Mouse (Mus musculus) T-cell, adult 2 months (primary cell): ENCODE measurements around the gene Rassf8.

ENCODE experiments used
- DNase-seq: peaks from one replicate; pipeline ENCODE4 v3.0.0; 2022; ENCODE audit warnings: low spot score

Rassf8 gene

DNA sequence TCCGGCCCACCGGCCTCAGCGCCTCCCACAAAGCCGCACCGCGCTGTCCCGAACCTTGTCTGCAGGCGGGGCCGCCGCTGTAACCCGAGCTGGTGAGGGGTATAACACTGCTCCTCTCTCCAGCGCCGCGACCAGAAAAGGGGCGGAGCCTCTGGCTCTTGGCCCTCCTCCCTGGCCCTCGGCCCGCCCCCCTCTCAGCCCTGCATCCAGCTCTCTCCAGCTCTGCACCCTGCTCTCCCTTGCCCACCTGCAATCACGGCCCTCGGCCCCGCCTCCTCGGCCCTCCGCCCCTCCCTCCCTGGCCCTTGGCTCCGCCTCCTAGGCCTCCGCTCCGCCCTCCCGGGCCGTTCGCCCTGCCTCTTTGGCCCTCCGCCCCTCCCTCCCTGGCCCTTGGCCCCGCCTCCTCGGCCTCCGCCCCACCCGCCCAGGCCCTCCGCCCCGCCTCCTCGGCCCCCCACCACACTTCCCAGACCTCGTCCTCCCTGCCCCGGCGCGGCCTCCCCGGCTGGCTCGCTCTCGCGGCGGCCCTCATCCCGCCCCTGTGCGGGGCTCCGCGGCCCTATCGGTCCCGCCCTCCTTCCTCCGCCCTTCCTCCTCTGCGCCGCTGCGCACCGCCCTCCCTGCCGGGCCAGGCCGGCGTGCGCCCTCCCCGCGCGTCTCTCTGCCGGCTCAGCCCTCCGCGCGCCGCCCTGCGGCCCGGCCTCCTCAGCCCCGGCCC, at the start of gene Rassf8:
Gene Rassf8 (plus strand): TSS at position 617 of the 718 bp plus-strand sequence.
- peak; percentile 78 for DNase-seq

DNA sequence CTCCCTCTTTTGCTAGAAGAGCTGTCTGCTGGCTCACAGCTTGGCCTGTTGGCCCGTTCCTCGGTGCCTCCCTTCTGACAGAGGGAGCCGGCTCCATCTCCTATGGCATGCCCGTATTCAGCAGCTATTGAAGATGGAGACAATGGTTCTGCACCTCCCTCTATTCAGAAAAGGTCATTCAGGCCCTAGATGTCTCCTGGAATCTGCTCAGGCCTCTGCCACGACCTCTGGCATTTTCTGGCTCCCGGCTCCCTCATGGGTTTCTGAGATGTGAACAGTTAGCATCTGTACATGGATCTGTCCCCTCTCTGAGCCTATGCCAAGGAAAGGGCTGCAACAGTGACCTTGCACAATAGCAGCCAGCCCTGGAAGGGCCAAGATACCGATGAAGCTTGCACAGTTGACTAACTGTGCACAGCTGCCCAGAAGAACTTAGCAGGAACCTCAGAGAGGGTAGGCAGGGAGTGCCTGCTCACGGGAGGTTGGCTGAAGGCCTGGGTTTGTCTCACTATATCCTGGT, 45.5 kb upstream of the Rassf8 start:
- no peak for DNase-seq

DNA sequence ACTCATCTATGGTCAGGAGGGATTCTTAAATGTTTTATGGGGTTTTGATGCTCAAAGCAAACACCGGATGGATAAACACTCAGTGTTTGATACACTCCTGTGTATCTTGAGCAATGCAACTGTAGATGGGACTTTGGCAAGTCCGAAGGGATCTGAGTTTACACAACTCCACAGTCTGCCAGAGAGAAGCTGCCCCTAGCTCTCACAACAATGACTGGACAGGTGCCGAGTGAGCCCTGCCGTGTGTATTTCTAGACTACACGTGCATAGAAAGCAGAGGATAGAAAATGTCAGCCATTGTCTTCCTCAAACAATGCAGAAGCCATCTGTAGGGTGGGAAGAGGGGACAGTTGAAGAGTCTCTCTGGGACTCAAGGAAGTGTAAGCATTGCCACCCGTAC, 42.9 kb upstream of the Rassf8 start:
- DNase-seq = no peak

DNA sequence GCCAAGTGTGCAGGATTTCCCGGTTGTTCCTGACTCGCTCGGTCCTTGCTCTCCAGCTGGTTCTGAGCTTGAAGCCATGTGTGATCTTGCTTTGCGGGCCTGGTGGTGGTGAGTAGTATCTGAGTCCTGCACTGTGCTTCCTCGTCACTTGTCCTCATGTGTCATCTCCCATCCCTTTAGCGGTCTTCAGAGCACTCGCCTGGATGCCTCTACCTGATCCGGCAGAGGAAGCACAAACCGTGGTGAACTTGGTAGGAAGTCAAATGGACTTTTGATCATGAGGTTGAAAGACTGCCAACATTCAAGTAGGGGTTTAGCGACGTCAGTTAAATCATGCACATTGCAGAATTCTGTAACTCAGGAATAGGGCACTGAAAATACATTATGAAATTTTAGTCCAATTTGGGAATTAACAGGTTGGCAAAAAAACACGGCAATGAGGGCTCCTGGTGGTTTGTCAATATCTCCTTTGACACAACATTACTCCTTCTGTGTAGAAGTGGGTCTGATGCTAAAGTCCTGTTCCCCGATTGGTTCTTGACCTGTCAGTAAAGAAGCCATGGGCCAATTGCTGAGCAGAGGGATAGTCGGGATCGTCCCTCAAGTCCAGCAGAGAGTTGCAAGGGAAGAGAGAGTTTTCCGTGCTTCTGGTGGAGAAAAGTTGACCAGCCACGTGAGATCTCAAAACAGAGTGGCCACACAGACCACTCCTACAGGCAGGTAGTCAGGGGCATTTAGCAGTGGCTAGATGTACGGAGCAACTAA, 36.4 kb upstream of the Rassf8 start:
- DNase-seq = no peak

DNA sequence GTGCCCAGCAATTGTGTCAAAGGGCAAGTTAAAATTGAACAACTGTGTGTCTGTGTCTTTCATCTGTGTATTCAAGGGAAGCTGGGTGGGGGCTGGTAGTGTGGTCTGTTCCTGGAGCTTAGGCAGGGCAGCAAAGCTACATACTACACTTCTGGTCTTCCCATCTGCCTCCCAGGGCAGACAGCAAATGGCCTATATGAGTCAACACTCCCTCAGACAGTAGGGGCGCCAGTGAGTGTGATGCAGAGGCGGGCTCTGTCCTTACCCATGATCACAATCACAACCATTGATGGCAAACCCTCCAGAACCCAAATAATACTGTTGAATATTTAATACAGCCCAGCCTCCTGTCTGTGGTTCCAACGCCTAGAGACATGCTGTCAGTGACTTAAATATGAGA, 35.8 kb upstream of the Rassf8 start:
- no peak for DNase-seq

DNA sequence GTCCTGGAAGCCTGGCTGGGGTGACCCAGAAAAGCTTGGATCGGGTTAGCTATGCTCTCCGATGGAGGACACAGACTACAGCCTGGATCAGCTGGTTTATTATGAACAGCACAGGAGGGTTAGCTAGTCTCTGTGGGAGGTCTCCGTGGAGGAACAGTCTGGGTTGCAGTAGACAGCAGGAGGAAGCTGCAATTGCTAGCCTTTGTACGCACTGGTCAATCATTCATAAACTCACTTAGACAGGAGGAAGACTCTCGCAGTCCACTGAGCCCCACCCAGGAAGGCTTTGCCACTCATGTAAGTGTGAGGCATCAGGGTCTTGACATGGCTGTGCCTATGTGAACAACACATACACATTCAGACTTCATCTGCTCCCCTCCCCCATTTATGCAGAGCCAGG, 35.2 kb upstream of the Rassf8 start:
- DNase-seq = no peak

DNA sequence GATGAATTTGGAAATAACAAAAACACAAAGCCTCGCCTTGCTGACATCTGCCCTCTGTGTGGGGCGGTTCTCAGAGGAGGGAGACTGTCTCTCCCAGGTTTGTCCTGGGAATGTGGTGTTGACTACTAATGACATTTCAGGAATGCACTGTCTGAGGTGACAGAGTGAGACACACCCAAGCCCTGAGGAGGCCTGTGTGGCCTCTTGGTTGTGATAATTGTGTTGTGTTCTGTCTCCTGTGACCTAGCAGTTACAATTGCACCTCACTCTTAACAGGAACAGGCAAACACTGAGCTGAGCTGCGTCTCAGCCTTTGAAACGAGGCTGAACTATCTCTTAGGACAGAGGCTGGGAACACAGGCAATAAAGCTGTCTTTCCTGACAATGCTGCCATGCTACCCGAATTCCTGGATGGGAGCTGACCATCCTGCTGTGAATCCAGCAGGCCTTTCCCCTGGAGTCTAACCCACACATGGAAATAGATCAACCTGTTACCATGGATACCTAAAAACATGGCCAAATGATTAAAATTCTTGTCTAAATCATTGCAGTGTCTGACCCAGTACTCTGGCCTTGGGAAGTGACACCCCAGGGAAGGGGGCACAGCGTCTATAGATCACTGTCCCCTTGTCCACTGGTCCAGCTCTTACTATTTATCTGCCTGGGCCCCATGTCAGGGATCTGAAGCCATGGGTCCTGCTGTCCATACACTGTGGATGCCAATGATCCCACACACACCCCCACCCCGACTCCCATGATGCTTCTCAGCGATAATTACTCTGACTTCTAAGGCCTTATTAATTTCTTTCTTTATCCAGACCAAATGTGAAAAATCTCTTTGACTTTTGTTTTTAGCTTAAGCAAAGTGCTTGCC, 33.1 kb upstream of the Rassf8 start:
- DNase-seq = no peak

DNA sequence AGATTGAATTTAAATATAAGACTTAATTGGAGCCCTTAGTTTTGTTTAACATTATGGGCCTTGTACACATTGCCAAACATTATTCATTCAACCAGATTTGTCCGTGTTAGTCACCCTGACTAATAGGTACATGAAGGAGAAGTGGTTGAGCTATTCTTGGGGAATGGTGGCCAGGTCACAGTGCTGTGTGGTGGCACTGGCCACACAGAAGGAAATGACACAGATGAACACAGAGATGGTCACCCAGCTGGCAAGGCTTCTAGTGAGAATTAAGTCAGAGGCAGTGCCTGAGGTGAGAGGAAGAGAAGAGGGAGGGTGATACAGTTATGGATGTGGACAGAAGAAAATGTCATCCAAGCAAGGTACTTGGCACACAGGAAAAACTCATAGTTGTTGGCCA, 32.4 kb upstream of the Rassf8 start:
- no peak for DNase-seq

DNA sequence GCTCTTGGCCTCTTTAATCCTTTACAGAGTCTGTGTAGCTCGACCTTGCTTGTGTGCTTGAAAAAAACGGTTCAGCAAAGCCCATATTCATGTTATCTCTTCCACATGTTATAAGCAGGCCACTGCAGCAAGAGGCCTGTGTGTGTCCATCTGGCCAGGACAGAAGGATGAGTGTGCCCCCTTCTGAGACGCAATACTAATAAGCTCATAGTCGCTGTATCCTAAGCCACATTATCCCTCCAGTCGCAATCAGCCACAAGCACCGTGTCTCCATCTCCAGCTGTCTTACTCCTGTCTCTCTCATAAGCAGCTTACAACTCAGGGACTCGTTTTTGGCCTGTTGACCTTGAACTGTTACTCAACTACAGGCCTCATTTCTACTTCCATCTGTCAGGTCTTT, 24.0 kb upstream of the Rassf8 start:
- DNase-seq = no peak

DNA sequence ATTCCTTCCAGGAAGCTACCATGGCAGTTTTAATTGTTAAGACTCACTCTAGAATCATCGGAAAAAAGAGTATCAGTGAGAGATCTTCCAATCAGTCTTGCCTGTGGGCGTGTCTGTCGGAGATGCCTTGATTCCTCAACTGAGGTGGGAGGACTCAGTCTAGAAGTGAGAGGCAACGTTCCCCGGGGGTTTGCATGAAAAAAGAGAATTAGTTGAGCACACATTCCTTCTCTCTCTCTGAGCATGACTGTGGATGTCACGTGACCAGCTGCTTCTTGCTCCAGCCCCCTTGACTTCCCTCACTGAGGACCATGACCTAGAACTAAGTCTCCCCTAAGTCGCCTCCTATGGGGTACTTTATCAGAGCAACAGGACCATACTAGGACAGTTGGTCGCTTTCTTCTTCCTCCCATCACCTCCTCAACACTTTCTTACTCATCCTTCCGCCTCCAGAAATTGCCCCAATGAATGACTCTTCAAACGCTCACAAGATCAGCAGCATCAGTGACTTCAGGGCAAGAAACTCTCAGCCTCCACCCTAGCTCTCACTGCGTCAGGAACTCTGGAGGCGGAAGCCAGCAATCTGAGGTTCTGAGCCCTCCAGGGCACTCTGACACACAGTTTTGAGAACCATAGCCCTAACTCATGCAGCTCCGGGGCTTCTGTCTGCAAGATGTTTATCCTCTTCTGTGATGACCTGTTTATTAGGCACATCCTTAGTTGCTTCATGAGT, 23.3 kb upstream of the Rassf8 start:
- no peak for DNase-seq

DNA sequence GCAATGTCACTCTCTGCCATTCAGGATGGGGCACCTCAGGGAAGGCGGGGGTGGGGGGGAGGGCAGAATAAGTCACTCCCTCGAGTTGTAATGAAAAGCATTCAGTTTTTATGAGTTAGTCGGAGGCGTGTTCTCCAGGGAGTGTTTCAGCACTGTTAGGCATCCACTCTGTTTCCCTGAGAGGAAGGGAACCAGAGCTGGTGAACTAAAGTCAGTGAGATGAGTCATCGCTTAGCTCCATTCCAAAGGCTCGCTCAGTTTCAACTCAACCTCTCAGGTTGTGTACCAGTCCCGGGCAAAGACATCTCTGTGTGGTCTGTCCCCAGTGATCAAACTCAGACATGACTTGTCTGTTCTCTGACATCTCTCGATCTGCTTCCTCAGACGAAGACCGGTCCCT, 20.7 kb upstream of the Rassf8 start:
- DNase-seq = no peak

DNA sequence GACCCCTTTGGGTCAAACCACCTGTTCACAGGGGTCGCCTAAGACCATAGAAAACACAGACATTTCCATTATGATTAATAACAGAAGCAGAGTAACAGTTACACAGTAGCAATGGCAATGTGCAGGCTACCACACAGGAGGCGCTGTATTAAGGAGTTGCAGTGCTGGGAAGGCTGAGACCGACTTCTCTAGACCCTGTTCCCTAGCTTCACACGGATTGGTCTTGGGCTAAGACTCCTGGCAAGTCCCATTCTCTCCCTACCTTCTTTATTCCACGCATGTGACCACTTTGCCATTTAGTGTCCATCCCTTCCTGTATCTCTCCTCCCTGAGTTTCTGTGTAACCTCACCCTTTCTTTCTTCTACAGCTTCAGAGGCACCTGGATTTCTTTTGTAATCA, 19.6 kb upstream of the Rassf8 start:
- no peak for DNase-seq

DNA sequence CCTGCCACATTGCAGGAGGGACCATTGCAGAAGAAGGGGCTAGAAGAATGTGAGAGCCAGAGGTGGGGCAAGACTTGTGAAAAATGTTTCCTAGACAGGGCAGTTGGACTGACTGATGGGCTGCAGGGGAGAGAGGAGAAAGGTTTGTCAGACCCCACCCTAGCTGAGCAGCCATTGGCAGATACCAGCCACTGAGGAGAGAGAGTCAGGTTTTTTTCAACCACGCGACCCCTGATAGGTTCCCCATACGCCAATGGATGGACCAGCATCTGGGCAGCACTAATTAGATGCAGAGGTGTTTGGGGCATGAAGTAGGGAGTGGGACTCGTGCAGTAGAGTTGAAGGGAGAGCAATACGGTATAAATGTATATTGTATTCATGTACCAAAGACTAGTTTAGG, 13.7 kb upstream of the Rassf8 start:
- DNase-seq = no peak

DNA sequence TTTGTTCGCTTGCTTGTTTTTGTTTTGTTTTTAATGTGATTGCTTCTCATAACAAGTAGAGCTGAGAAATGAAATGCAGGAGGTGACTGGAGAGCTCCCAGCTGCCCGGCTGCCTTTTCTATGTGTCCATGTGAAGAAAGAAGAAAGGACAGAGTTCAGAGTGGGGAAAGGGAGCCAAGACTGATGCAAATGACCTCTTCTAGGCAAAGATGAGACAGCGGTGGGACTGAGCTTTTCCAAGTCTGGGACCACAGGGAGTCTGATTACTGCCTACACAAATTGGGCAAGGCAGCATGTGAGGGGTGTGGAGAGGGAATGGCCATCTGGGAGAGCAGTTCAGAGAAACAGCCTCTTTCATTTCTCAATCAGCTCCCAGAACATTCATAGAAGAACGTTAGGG, 13.3 kb upstream of the Rassf8 start:
- no peak for DNase-seq

DNA sequence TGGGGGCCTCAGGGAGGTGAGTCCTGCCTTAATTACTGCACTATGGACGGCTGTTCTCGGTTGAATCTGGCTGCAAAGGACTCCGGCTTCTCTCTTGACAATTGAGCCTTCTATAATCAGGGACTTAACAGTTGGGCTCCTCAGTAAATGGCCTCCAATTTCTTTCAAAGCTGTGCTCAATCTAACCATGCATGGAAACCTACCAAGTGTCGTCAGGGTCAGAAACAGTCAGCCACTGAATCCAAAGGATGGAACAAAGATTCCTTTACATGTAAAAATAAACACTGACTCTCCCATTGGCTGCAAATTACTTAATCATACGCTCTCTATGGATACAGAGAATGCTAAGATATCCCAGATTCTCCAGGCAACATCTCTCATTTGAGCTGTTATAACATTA, 12.6 kb upstream of the Rassf8 start:
- DNase-seq = no peak

DNA sequence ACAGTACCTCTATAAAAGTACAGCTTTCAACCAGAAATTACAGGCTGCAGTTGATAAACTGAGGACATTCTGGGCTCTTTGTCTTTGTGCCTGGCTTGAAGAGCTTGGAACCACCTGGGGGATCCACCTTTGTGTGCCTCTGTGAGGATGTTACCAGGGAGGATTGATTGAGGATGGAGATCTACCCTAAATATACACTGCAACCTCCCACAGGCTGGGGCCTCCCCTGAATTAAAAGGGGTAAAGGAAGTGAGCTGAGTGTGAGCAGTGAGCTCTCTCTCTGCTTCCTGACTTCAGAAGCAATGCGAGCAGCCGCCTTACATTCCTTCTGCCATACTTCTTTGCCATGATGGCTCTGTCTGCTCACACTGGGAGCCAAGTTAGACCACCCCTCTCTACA, 10.4 kb upstream of the Rassf8 start:
- DNase-seq = no peak

DNA sequence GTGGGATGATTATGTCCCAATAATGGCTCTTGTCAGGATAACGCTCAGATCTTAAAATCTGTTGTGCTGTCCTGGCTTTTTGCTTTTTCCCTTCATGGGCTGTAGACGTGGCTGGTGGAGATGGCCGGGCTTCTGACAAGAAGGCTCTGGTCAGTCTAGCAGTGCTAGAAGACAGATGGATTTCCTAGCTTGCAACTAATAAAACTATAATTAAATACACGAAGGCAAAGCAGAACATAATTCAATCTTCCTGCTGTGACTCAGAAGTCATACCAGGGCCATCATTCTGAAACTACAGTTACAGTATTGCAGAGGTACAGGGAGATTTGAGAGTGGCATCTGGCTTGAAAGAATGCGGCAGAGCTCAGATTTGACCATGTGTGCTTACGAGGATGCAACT, 7.3 kb upstream of the Rassf8 start:
- no peak for DNase-seq

DNA sequence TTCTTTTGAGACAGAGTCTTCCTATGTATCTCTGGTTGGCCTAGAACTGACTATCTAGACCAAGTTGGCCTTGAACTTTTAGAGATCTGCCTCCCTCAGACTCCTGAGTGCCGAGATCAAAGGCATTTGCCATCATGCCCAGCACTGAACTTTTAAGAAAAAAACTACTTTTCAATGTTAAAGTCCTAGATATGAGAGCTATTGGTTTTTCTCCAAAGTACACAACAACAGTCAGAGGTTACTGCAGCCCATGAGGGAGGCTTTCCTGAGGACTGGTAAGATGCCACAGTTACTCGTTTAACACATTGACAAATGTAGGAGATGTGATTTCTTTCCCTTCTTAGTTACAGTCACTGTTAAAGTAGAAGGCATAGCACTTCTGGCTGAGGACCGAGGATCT, 6.5 kb upstream of the Rassf8 start:
- DNase-seq = no peak

DNA sequence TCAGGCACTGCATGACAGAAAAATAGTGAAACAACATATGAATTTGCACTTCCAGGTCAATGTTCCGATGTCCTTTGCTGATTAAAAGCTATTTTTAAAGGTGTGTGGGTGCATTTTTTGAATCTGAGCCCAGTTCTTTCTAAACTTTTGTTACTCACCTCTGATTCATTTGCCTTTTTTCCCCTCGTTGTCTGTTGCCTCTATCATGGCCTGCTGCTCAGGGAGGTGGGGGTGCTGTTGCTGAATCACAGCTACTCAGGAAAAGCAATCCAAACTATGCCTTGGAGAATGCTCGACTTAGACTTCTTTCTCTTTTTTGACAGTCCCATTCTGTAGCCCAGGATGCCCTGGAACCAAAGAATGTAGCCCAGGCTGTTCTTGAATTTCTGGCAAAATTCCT, 1.3 kb upstream of the Rassf8 start:
- DNase-seq = no peak

DNA sequence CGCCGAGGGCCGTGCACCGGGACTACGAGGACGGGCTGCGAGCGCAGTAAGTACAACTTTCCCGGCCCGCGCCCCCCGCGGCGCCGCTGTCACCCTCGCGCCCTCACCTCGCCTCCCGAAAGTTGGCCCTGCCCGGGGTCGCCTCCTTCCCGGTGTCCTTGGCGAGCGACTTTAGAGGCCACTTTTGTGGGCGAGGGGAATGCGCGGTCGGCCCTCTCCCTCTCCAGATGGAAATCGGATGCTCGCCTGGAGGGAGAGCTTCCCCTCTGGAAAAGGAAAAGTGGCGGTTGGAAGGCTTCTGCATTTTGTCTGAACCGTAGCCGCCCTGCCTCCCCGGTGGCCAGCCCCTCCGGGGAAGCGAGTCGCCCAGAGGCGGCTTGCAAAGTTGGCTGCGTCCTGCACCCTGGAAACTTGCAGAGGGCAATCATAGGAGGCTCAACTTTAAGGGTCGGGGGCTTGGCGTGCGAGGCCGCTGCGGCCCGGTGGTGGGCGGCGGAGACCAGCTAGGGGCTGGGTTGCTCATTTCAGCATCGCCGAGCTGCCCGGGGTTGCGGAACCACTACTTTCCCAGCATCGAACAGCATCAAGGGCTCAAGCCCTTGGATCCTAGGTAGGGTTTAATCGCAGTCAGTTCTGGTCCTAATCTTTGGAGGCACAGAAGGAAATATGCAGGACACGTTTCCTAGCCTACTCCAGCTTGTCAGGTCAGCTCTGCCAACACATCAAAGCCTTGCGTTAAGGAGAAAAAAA, 548 bp downstream of the Rassf8 start:
- peak; percentile 19 for DNase-seq
